Mouse (Mus musculus) large intestine, adult 2 months (tissue): Measurements from ENCODE around the gene Cdk7. TPM values are rescaled to one million over a fixed set of nuclear protein-coding genes. Genes with fewer than 3 reads are reported as not detected.
"Not testable (repeated sequence)": the region's sequence is repeated elsewhere in the genome, so short reads cannot be mapped to it uniquely, and the experiment has no call there.

Source experiments
- DNase-seq: peaks from one replicate; pipeline ENCODE4 v3.0.0-alpha.2; 2012; ENCODE audit warnings: low read depth, low spot score
- WGBS: fragments of 180-500 bp; shearing (Covaris S2); methylation state at CpG from one replicate; pipeline ENCODE4 v1.1.7; 2018; 5-methylcytosine and 5-hydroxymethylcytosine counted together
- polyA plus RNA-seq: library from polyadenylated mRNA; depleted of rRNA; stranded (reverse); fragments of >200 nt; gene quantifications from 2 replicates; pipeline ENCODE4 v1.2.3, GENCODE M21; 2012

The Cdk7 gene
- polyA plus RNA-seq, 1 experiment: 12.5 TPM

GRCm38 (mm10) chr13:100728530-100728929 lies 2.2 kb downstream of the Cdk7 start:
- DNase-seq: not testable (repeated sequence)
- WGBS: 90% methylated on average over 4 of the region's 4 CpGs

DNA sequence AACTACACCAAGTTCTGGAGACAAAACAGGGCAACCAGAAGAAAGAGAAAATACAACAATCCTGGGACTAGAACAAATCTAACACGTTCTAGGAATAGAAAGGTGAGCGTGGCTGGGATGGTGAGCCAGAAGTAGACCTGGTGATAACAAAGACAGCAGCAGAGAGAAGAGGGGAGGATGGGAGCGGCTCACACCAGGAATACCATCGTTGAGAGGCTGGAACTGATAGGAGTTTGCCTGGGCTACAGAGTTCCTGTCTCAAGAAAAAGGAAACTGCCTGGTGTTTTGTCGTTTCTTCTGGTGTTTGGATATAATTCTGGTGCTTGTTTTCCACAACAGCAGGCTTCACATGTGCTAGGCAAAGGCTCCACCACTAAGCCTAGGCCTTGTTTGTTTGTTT lies 2.7 kb downstream of the Cdk7 start:
- 83% methylated on average over 5 of the region's 5 CpGs for WGBS
- DNase-seq: no peak

DNA sequence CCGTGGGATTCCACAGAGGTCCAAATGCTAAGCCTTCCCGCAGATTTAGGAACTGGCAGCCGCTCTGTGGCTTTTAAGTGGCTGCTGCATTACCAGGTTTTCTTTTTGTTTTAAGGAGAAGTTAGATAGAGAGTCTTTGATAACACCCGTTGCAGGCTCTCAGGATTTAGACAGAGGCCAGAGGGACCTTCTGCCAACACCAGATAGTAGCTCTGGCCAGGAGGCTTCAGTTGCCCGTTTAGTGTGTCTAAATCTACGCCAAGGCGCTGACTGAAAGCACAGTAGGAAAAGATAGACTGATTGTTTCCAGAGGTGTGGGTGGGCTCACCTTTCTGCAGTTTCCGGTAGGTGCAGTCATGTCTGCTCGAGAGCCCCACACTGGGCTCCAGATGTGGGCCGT lies 5.5 kb downstream of the Cdk7 start:
- WGBS: 86% methylated on average over 10 of the region's 10 CpGs
- no peak for DNase-seq

DNA sequence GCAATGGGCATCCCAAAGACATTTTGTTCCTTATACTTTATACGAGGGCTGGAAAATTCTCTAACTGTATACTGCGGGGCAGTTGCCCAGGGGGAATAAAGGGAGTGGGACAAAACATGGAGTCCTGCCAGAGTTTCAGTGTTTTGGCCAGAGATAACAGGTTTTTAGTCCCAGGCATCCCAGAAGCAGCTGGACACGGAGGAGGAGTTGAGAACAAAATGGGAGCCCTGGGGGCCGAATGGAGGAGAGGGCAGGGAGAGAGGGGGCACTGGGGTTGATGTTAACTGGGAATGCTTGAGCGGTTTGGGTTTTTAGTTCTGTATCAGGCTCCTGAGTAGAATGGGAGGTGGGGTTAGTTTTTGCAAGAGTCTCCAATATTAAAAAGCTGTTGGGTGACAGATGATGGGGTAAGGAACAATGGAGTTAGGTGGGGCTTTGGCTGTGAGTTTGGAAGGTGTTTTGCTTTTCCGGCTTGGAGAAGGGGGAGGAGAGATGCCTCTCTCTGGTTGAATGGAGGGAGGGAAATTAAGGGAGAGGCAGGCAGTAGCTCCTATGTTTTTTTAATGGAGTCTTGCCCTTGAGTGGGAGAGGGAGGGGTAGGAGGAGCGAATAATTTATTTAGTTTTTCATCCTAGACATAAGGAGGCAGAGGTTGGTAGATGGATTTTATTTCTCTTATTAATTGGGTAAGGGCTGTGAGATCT lies 6.5 kb downstream of the Cdk7 start:
- 84% methylated on average over 7 of the region's 7 CpGs for WGBS
- no peak for DNase-seq

- WGBS: 83% methylated on average over 5 of the region's 5 CpGs
Measured at GRCm38 (mm10) chr13:100721656-100722055, 9.1 kb downstream of the Cdk7 start.

GRCm38 (mm10) chr13:100715467-100715866 lies 15.3 kb downstream of the Cdk7 start:
- 92% methylated on average over 6 of the region's 6 CpGs for WGBS
- no peak for DNase-seq

More at GRCm38 (mm10) chr13:100721656-100722055, 9.1 kb downstream of the Cdk7 start:
- DNase-seq: no peak

- WGBS: 96% methylated on average over 7 of the region's 7 CpGs
- no peak for DNase-seq
Measured at GRCm38 (mm10) chr13:100706206-100706605, 24.5 kb downstream of the Cdk7 start.

DNA sequence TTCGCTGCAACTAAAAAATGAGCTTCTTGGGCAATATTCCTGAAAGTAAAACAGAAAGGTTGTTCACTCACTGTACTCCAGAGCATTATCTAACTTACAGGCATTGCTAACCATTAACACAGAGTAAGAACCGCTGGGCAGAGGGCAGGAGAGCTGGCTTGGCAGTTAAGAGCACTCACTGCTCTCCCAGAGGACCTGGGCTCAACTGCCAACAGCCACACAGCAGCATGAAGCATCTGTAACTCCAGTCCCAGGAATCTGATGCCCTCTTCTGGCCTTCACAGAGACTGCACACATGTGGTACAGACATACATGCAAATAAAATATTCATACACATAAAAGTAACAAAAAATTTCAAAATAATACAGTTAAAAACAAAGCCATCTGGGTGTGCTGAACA lies 27.3 kb downstream of the Cdk7 start:
- WGBS: 94% methylated on average over 2 of the region's 2 CpGs
- no peak for DNase-seq

DNA sequence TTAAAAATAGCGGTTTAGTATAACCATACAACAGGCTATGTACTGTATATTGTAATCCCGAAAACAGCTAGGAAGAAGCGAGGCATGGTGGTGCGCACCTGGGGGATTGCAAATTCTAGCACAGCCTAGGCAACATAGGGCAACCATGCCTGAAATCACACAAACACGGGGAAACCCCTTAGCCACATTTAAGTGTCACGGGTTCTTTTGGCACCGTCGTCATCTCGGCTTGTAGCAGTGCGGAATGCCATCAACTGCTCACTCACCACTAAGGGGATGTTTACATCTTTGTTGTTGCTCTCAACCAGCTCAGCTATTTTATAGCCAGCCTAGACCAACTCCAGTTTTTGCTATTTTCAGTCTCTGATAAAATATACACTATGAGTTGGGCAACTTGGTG lies 31.9 kb downstream of the Cdk7 start:
- 92% methylated on average over 10 of the region's 10 CpGs for WGBS
- DNase-seq: no peak

- WGBS: 89% methylated on average over 3 of the region's 3 CpGs
- no peak for DNase-seq
Measured at GRCm38 (mm10) chr13:100697541-100697940, 33.2 kb downstream of the Cdk7 start.

GRCm38 (mm10) chr13:100687513-100687912 lies 43.2 kb downstream of the Cdk7 start:
- WGBS: 80% methylated on average over 7 of the region's 7 CpGs
- DNase-seq: no peak

DNA sequence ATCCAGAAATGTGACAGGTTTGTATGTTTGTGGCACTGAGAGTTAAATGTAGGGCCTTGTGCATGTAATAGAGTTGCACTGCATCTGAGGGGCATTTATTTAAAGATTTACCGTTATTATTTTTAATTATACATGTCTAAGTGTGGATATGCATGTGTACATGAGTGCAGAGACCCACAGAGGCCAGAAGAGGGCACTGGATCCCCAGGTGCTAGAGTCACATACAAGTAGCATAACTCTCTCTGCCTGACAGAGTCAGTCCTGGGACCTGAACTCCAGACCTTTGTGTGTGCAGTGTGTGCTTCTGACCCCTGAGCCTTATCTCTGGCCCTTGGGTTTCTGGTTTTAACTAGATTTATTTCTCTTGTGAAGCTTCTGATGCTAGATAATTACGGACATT lies 46.4 kb downstream of the Cdk7 start:
- WGBS: 67% methylated on average over 2 of the region's 2 CpGs
- no peak for DNase-seq

- whole genome bisulfite sequencing: 63% methylated on average over 2 of the region's 2 CpGs
- DNase-seq: no peak
Measured at GRCm38 (mm10) chr13:100682837-100683236, 47.9 kb downstream of the Cdk7 start.

DNA sequence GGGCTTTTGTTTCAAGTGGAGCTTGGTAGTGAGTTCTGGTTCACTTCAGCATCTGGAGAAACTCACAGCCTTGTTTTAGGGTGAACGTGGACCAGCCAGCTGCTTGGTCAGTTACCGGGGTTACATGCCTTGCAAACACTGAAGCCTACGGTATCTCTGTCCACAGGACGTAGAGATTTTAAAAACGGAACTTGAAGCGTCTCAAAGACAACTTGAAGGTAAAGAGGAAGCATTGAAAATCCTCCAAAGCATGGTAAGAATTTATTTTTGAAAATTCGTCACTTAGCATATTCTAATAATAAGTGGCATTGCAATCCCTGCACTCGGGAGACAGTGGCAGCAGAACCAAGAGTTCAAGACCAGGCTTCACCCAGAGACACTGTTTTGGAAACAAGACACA lies 49.1 kb downstream of the Cdk7 start:
- WGBS: 90% methylated on average over 8 of the region's 8 CpGs
- no peak for DNase-seq

DNA sequence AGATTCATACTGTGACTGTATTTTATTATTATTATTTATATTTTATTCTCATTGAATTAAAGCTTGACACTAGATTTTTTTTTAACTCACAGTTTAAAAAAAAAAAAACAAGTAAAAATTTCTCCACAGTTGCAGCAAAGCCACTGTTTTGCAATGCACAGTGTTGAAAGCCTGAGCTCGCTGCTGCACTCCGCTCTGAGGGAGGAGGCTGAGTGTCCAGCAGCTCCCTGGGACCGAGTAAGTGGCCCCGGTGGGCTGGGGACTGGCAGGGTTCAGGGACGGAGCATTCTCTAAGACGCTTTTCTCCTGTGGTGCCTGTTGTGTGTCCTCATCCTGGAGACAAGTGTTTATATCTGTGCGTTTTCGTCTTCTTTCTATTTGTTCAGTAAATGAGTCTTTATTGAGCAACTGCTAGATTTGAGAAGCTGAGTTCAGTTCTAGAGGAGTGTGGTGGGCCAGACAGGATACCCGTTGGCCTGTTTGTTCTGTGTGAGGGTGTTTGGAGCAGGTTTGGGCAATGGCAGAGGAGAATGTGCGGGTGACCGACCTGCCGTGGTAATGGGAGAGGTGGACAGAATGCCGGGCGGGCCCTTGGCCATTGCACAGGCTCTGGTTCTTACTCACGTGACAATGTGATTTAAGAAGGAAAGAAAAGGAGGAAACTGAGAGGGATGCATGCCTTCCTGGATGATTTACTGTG lies 54.7 kb downstream of the Cdk7 start:
- WGBS: 83% methylated on average over 15 of the region's 15 CpGs
- no peak for DNase-seq

GRCm38 (mm10) chr13:100670181-100670741 lies 60.5 kb downstream of the Cdk7 start:
- peak; percentile 25 for DNase-seq
- WGBS: 13% methylated on average over 9 of the region's 9 CpGs

- DNase-seq: peak; percentile 25
- under 1% methylated on average over 44 of the region's 44 CpGs for WGBS
Measured at GRCm38 (mm10) chr13:100669291-100670022, 61.3 kb downstream of the Cdk7 start, which contains the start of gene Ccdc125. Gene Ccdc125, plus strand, starts transcription at chr13:100669717.

DNA sequence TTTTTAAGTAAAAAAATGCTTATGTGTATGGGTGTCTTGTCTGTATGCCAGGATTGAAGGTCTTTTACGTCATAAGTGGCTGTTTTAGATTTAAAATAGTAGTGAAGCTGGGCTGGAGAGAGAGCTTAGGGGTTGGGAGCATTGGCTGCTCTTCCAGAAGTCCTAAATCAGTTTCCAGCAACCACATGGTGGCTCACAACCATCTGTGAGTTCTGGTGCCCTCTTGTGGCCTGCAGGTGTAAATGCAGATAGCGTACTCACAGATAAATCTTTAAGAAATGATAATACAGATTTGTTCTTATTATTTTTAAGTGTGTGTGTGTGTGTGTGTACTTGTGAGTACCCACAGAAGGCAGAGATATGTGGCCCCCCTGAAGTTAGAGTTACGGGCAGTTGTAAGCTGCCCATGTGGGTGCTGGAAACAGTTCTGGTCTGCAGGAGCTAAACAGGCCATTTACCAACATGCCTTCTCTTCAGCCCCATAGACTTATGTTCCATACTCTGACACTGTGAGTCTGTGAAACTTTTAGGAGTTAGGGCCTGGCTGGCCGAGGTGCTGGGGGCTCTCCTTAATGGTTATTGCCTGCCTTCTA lies 70.8 kb downstream of the Cdk7 start:
- DNase-seq: peak; percentile 36
- WGBS: 29% methylated on average over 4 of the region's 4 CpGs

- DNase-seq: no peak
- 87% methylated on average over 5 of the region's 5 CpGs for whole genome bisulfite sequencing
Measured at GRCm38 (mm10) chr13:100658091-100658490, 72.6 kb downstream of the Cdk7 start.
